Mouse (Mus musculus) retina, adult 2 months (tissue): ENCODE measurements at regions not wholly inside any gene's neighbourhood (a gene's known extent, or its start where the extent isn't known, plus 50 kb on each side); places are given as distances from the start of the nearest gene placed in this dataset.
A peak's percentile ranks its signal among the peaks of the same experiment; 100 is the strongest.
"Not testable (repeated sequence)": the region's sequence is repeated elsewhere in the genome, so short reads cannot be mapped to it uniquely, and the experiment has no call there.

Experiments
- DNase-seq: peaks from one replicate; pipeline ENCODE4 v3.0.0-alpha.2; 2012; ENCODE audit warnings: low read depth, low spot score

DNA sequence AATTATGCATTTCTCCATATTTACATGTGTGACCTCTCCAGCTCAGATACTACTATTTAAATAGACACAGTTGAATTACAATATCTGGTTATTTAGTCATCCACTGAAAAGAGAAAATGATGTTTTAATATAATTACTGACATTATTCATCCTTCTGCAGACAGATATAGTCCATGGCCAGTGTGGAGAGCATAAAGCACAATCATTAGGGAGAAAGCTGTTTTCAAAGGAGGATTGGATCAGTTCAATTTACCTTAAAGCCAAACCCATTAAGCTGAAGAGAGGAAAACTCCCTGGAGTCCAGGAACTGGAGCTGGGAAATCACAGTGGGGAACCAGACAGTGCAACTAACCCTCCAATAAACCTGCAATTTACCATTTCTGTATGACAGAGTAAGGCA is 339.8 kb upstream of the Rgs17 start:
- DNase-seq: no peak

- DNase-seq: no peak
These were observed 343.5 kb upstream of the Rgs17 start for GRCm38 (mm10) chr10:6265662-6266061.

DNA sequence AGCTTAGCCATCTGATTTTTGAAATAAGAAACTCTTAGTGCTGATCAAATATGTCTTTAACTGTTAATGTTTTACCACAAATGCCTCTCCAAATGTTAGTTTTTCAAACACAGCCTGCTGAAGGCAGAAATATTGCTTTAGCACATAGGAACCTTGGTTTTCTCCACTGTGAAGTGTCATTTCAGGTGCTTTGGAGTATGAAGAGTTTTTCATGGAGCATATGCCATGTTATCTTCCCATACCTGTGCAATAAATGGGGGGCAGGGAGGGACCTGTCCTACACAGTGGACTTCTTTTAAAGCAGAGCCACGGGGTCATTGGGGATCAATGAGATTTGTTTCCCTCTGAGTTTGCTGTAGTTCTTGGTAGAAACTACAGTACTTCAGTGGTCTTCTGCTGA is 369.2 kb upstream of the Rgs17 start:
- no peak for DNase-seq

GRCm38 (mm10) chr10:6296621-6297020 is 374.4 kb upstream of the Rgs17 start:
- DNase-seq: no peak

GRCm38 (mm10) chr10:6297796-6298195 is 375.6 kb upstream of the Rgs17 start:
- no peak for DNase-seq

DNA sequence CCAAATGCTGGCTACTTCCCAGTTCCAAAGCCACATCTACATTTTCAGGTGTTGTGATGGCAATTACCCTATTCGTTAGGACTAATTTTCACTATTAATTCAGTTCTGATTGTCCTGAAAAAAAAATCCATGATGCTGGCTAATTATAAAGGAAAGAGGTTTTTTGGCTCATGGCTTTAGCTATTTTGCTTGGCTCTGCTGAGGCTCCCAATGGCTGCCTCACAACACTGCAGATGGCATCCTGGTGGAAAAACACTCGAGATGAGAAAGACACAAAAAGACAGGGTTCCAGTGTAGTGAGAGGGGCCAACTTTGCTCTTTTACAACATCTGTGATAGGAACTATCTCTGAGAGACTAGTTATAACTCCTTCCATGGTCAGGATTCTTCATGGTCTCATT is 376.5 kb upstream of the Rgs17 start:
- DNase-seq: no peak

DNA sequence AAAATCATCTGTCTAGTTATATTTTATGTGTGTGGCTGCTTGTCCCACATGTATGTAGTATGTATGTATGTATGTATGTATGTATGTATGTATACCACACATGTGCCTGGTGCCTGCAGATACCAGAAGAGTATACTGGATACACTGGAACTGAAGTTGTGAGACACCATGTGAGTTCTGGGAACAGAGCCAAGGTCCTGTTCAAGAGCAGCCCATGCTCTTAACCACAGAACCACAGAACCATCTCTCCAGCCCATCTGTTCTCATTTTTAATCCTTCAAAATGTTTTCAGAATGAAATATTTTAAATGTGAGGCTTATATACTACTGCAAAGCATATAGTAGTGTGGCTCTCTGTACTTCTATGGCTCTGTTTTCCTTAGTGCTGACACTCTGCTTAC is 379.3 kb upstream of the Rgs17 start:
- no peak for DNase-seq

DNA sequence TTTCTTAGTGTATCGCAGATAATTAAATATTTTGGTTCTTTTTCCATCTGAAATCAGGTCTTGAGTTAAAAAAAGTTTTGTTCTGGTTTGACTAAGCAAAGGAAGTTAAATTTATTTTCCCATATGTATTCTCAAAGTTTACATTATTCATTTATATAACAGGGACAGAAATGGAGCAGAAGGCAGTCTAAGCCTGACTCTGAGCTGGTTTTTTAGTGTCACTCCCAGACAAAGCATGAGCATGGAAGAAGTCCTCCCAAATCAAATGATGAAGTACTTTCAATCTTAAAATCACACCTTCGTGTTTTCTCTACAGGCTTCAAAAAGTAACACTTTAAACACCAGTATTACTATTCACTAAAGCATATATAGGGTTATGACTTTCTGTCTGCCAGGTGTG is 387.2 kb upstream of the Rgs17 start:
- DNase-seq: no peak

GRCm38 (mm10) chr10:6341572-6341971 is 416.7 kb upstream of the Oprm1 start:
- no peak for DNase-seq

DNA sequence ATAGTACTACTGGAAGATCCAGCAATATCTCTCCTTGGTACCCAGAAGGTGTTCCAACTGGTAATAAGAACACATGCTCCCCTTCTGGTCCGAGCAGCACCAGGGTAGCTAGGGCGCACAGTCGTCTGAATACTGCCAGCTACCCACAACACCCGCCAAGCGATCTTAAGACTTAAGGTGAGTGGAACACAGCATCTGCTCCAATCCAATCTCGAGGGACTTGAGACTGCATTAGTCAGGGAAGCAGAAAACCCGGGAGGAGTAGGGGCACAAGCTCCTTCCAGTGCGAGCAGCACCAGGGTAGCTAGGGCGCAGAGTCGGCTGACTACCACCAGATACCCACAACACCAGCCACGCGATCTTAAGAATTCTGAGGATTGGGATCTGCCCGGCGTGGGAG is 409.1 kb upstream of the Oprm1 start:
- DNase-seq: not testable (repeated sequence)

DNA sequence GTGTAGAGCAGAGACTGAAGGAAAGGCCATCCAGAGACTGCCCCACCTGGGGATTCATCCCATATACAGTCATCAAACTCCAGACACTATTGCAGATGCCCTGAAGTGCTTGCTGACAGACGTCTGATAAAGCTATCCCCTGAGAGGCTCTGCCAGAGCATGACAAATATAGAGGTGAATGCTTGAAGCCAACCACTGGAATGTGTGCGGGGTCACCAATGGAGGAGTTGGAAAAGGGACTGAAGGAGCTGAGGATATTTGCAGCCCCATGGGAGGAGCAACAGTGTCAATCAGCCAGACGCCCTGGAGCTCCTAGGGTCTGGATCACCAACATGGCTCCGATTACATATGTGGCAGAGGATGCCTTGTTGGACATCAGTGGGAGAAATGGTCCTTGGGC is 392.1 kb upstream of the Oprm1 start:
- no peak for DNase-seq

GRCm38 (mm10) chr10:6371666-6372065 is 386.6 kb upstream of the Oprm1 start:
- no peak for DNase-seq

- not testable (repeated sequence) for DNase-seq
These were observed 340.8 kb upstream of the Oprm1 start for GRCm38 (mm10) chr10:6417336-6418105.

GRCm38 (mm10) chr10:6418234-6418633 is 340.1 kb upstream of the Oprm1 start:
- not testable (repeated sequence) for DNase-seq

DNA sequence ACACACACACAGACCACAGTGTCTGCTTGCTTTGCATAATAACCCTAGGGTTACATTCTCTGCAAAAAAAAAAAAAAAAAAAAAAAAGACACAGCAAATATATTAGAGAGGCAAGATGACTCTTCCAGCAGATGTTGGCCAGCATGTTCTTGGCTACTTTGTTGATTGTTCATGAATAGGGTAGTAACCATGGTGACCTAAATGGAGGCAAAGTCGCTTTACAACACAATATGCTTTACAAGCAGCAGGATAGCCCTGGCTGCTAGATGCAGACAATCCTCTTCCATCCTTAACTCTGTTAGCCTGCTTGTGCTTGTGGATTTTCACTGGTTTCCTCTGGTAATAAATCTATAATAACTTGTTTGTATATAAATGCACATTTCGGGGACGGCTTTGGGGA is 292.5 kb upstream of the Oprm1 start:
- no peak for DNase-seq

DNA sequence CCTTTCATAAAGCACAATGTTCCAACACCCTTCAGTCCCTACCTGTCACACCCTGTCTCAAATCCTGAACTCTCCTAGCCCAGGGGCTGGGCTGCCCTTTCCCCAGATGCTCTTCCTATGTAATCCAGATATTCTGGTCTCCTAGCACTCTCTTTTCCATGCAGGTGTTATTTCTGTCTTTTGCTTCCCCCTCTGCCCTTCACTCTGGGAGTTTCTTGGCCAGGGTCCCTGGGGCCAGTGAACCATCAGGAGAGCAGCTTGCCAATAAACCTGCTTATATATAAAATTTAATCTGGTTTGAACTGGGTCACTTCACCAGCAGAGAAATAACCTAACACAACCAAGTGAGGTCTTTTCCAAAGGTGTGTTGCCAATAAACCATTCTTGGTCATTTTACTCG is 278.0 kb upstream of the Oprm1 start:
- no peak for DNase-seq

- DNase-seq: no peak
These were observed 269.7 kb upstream of the Oprm1 start for GRCm38 (mm10) chr10:6488605-6489004.

- DNase-seq: peak; percentile 2
These were observed 265.6 kb upstream of the Oprm1 start for GRCm38 (mm10) chr10:6492694-6493093.

GRCm38 (mm10) chr10:6495081-6495480 is 263.2 kb upstream of the Oprm1 start:
- no peak for DNase-seq

- DNase-seq: no peak
These were observed 244.0 kb upstream of the Oprm1 start for GRCm38 (mm10) chr10:6514269-6514668.

- DNase-seq: no peak
These were observed 195.8 kb upstream of the Oprm1 start for GRCm38 (mm10) chr10:6562516-6562915.

DNA sequence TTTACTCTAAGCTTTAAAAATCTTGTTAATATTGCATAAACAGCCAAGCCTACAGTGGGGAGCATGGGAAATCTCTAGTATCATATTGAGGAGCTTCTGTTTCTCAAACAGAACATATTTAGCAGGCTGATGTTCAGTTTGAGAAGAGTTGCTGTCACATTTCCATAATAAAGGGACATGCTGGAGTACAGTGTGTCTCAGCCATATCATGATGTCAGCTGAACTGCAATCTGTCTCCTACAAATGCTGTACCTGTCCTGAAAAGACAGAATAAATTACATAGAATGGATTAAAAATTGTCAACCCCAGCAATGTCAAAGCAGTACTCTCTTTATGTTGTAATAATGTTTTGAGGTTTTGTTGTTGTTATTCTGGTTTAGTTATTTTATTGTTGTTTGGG is 179.7 kb upstream of the Oprm1 start:
- DNase-seq: no peak

DNA sequence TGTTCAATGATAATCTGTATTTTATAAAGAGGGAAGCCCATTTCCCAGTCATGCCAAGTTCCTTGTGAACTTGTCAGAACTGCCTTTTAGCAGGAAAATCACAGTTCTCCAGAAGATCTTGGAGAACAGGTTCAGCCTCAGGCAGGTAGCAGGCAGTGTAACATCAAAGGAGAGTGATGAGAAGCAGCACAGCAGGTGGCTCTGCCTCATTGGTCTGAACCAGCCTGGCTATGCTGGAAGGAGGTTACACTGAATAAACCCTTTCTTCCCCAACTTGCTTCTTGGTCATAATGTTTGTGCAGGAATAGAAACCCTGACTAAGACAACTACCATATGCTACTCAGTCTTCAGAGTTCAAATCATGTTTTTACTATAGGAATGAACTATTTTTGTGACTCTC is 172.5 kb upstream of the Oprm1 start:
- DNase-seq: not testable (repeated sequence)

GRCm38 (mm10) chr10:6590211-6590610 is 168.1 kb upstream of the Oprm1 start:
- no peak for DNase-seq
